Mouse (Mus musculus) erythroblast, embryonic 14.5 days (primary cell): ENCODE measurements around the gene Olfr51.

ENCODE experiments used
- GATA1 ChIP-seq: IDR thresholded peaks from 2 replicates; pipeline ENCODE4 v1.6.1; 2012; ENCODE audit warnings: low read length, inconsistent platforms, mixed read lengths
- TAL1 ChIP-seq: IDR thresholded peaks from 3 replicates; pipeline ENCODE4 v1.6.1; 2012; ENCODE audit warnings: low read length, inconsistent platforms, mixed read lengths

DNA sequence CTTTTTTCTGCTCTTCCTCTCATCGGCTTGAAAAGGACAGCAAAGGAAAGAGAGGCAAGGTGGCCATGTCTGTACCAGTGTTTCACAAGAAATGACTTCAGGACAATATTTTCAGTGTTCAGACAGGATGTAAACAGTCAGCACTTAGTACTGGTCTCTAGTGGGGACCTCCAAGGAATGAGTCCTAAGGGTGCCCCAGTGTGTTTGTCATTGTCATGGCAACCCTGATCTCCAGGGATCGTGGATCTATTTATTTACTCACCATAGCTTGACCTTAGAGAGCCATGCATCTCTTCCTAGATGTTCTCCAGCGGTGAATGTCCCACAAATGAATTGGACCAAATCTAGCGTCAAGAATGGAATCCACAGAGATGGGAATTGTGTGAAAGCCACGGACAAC is at the start of gene Olfr51:
- TF ChIP-seq TAL1 (no peak), GATA1 (no peak)
